Mouse (Mus musculus) MEL (cell line): ENCODE data around the gene Rnf217. TPM values are rescaled to one million over a fixed set of nuclear protein-coding genes. Genes with fewer than 3 reads are reported as not detected.
A peak's percentile ranks its signal among the peaks of the same experiment; 100 is the strongest.

Experiments
- DNase-seq: peaks from one replicate; pipeline ENCODE4 v3.0.0; 2011; ENCODE audit warnings: low read depth, low spot score
- H3K27ac ChIP-seq: 2 replicates; pipeline ENCODE4 v1.5.1; 2012; ENCODE audit warnings: low read depth, mild to moderate bottlenecking, control low read depth, low read length, moderate library complexity; ENCODE audit not compliant: control insufficient read depth
- H3K27me3 ChIP-seq, 2 experiments: fragments of 150-350 bp in 1 of 2; sonication (generic) in 1 of 2; 2 replicates each; pipeline ENCODE4 v1.6.1; 2012; ENCODE audit warnings: low read length in 2 of 2, mild to moderate bottlenecking in 2 of 2, improper control_type of control experiment in 1 of 2, moderate library complexity in 1 of 2; ENCODE audit not compliant: insufficient read depth in 2 of 2, control insufficient read depth in 1 of 2
- H3K36me3 ChIP-seq, 2 experiments: 2 replicates each; pipeline ENCODE4 v1.6.1; 2012 to 2014; ENCODE audit warnings: low read length in 2 of 2, improper control_type of control experiment in 1 of 2, inconsistent platforms in 1 of 2, mild to moderate bottlenecking in 1 of 2; ENCODE audit not compliant: insufficient read depth in 2 of 2, control insufficient read depth in 1 of 2
- H3K4me1 ChIP-seq, 2 experiments: fragments of 150-350 bp in 1 of 2; sonication (generic) in 1 of 2; 2 replicates each; pipeline ENCODE4 v1.6.1; 2012; ENCODE audit warnings: low read length in 2 of 2, improper control_type of control experiment in 1 of 2, mild to moderate bottlenecking in 1 of 2; ENCODE audit not compliant: insufficient read depth in 2 of 2, control insufficient read depth in 1 of 2
- H3K4me3 ChIP-seq, 2 experiments: fragments of 150-350 bp in 1 of 2; sonication (generic) in 1 of 2; 2 replicates each; pipeline ENCODE4 v1.5.1; 2012; ENCODE audit warnings: low read depth in 2 of 2, low read length in 2 of 2, mild to moderate bottlenecking in 2 of 2, moderate library complexity in 2 of 2, control low read depth in 1 of 2, improper control_type of control experiment in 1 of 2; ENCODE audit not compliant: control insufficient read depth in 1 of 2, insufficient read depth in 1 of 2
- H3K79me2 ChIP-seq: 2 replicates; pipeline ENCODE4 v1.6.1; 2012; ENCODE audit warnings: mild to moderate bottlenecking, low read length, moderate library complexity; ENCODE audit not compliant: control insufficient read depth, poor library complexity, insufficient read depth
- H3K9ac ChIP-seq: 2 replicates; pipeline ENCODE4 v1.6.1; 2012; ENCODE audit warnings: low read depth, mild to moderate bottlenecking, control low read depth, low read length, moderate library complexity; ENCODE audit not compliant: control insufficient read depth, poor library complexity, severe bottlenecking
- H3K9me3 ChIP-seq: fragments of 150-350 bp; sonication (generic); replicated peaks from 2 replicates; pipeline ENCODE4 v1.6.1; 2012; ENCODE audit warnings: mild to moderate bottlenecking, low read length, improper control_type of control experiment, moderate library complexity; ENCODE audit not compliant: insufficient read depth
- BHLHE40 ChIP-seq: IDR thresholded peaks from 2 replicates; pipeline ENCODE4 v1.6.1; 2012; ENCODE audit warnings: low read depth, mild to moderate bottlenecking, inconsistent platforms, low read length, improper control_type of control experiment, borderline replicate concordance
- CTCF ChIP-seq, 3 experiments: IDR thresholded peaks in 2 of 3; conservative IDR thresholded peaks in 1 of 3; 2 replicates each; pipeline ENCODE4 v1.5.1; 2011 to 2012; ENCODE audit warnings: low read length in 3 of 3, low read depth in 2 of 3, mild to moderate bottlenecking in 2 of 3, improper control_type of control experiment in 1 of 3, inconsistent platforms in 1 of 3, mixed read lengths in 1 of 3, moderate library complexity in 1 of 3; ENCODE audit not compliant: control insufficient read depth in 1 of 3, insufficient read depth in 1 of 3, poor library complexity in 1 of 3, severe bottlenecking in 1 of 3
- ELF1 ChIP-seq: IDR thresholded peaks from 2 replicates; pipeline ENCODE4 v1.6.1; 2014; ENCODE audit warnings: low read depth, mild to moderate bottlenecking, inconsistent platforms, low read length, improper control_type of control experiment, moderate library complexity
- EP300 ChIP-seq, 2 experiments: IDR thresholded peaks; 2 replicates each; pipeline ENCODE4 v1.6.1; 2011; ENCODE audit warnings: improper control_type of control experiment in 2 of 2, low read length in 2 of 2, low read depth in 1 of 2, mild to moderate bottlenecking in 1 of 2
- GABPA ChIP-seq: IDR thresholded peaks from 2 replicates; pipeline ENCODE4 v1.6.1; 2012; ENCODE audit warnings: low read depth, mild to moderate bottlenecking, inconsistent platforms, low read length, improper control_type of control experiment, moderate library complexity
- GATA1 ChIP-seq: IDR thresholded peaks from 2 replicates; pipeline ENCODE4 v1.6.1; 2011; ENCODE audit warnings: low read depth, low read length, improper control_type of control experiment
- HCFC1 ChIP-seq: IDR thresholded peaks from 2 replicates; pipeline ENCODE4 v1.6.1; 2012; ENCODE audit warnings: low read depth, mild to moderate bottlenecking, inconsistent platforms, low read length, improper control_type of control experiment, moderate library complexity
- JUND ChIP-seq: IDR thresholded peaks from 2 replicates; pipeline ENCODE4 v1.6.1; 2011; ENCODE audit warnings: low read depth, mild to moderate bottlenecking, improper control_type of control experiment, low read length
- KAT2A ChIP-seq: conservative IDR thresholded peaks from 2 replicates; pipeline ENCODE4 v1.6.1; 2012; ENCODE audit warnings: low read depth, low read length, improper control_type of control experiment, inconsistent platforms
- MAFK ChIP-seq: IDR thresholded peaks from 2 replicates; pipeline ENCODE4 v1.6.1; 2011; ENCODE audit warnings: low read depth, mild to moderate bottlenecking, low read length, improper control_type of control experiment, borderline replicate concordance
- MAZ ChIP-seq: IDR thresholded peaks from 2 replicates; pipeline ENCODE4 v1.6.1; 2012; ENCODE audit warnings: low read depth, mild to moderate bottlenecking, inconsistent platforms, low read length, improper control_type of control experiment
- MEF2A ChIP-seq: IDR thresholded peaks from 2 replicates; pipeline ENCODE4 v1.6.1; 2014; ENCODE audit warnings: low read depth, mild to moderate bottlenecking, inconsistent platforms, low read length, improper control_type of control experiment; ENCODE audit not compliant: poor library complexity, insufficient replicate concordance, severe bottlenecking; ENCODE audit errors: extremely low read depth
- MXI1 ChIP-seq: IDR thresholded peaks from 2 replicates; pipeline ENCODE4 v1.6.1; 2011; ENCODE audit warnings: mild to moderate bottlenecking, low read depth, low read length, improper control_type of control experiment
- MYB ChIP-seq: IDR thresholded peaks from 2 replicates; pipeline ENCODE4 v1.6.1; 2011; ENCODE audit warnings: mild to moderate bottlenecking, low read depth, low read length, improper control_type of control experiment
- MYC ChIP-seq: IDR thresholded peaks from 2 replicates; pipeline ENCODE4 v1.6.1; 2011; ENCODE audit warnings: low read depth, mild to moderate bottlenecking, low read length, improper control_type of control experiment, moderate library complexity
- NELFE ChIP-seq: IDR thresholded peaks from 2 replicates; pipeline ENCODE4 v1.6.1; 2011; ENCODE audit warnings: low read depth, low read length, improper control_type of control experiment
- NRF1 ChIP-seq: IDR thresholded peaks from 2 replicates; pipeline ENCODE4 v1.6.1; 2014; ENCODE audit warnings: low read depth, mild to moderate bottlenecking, inconsistent platforms, low read length, improper control_type of control experiment, moderate library complexity; ENCODE audit not compliant: poor library complexity, insufficient read depth, severe bottlenecking
- POLR2A ChIP-seq, 2 experiments: IDR thresholded peaks; 2 replicates each; pipeline ENCODE4 v1.6.1; 2011 to 2012; ENCODE audit warnings: low read length in 2 of 2, mild to moderate bottlenecking in 2 of 2, control low read depth in 1 of 2, improper control_type of control experiment in 1 of 2, low read depth in 1 of 2, moderate library complexity in 1 of 2; ENCODE audit not compliant: control insufficient read depth in 1 of 2, insufficient read depth in 1 of 2, poor library complexity in 1 of 2
- SIN3A ChIP-seq: IDR thresholded peaks from 2 replicates; pipeline ENCODE4 v1.6.1; 2012; ENCODE audit warnings: low read length, improper control_type of control experiment, inconsistent platforms
- TBP ChIP-seq: IDR thresholded peaks from 2 replicates; pipeline ENCODE4 v1.8.0; 2011; ENCODE audit warnings: low read depth, low read length, improper control_type of control experiment
- TCF12 ChIP-seq: IDR thresholded peaks from 2 replicates; pipeline ENCODE4 v1.6.1; 2014; ENCODE audit warnings: low read depth, mild to moderate bottlenecking, inconsistent platforms, low read length, improper control_type of control experiment, moderate library complexity
- USF1 ChIP-seq: IDR thresholded peaks from 2 replicates; pipeline ENCODE4 v1.6.1; 2014; ENCODE audit warnings: low read depth, mild to moderate bottlenecking, inconsistent platforms, low read length, improper control_type of control experiment, moderate library complexity
- USF2 ChIP-seq, 2 experiments: IDR thresholded peaks; 2 replicates each; pipeline ENCODE4 v1.6.1; 2011 to 2012; ENCODE audit warnings: improper control_type of control experiment in 2 of 2, low read length in 2 of 2, borderline replicate concordance in 1 of 2, inconsistent platforms in 1 of 2, low read depth in 1 of 2, mild to moderate bottlenecking in 1 of 2; ENCODE audit not compliant: insufficient read depth in 1 of 2
- ZMIZ1 ChIP-seq: IDR thresholded peaks from 2 replicates; pipeline ENCODE4 v1.6.1; 2012; ENCODE audit warnings: low read depth, mild to moderate bottlenecking, inconsistent platforms, low read length, improper control_type of control experiment, moderate library complexity
- polyA plus RNA-seq, 2 experiments: library from polyadenylated mRNA; stranded (reverse) in 1 of 2; unstranded in 1 of 2; fragments of >175 nt in 1 of 2; fragments of >200 nt in 1 of 2; gene quantifications; 2 replicates each; pipeline versions ENCODE4 v1.2.1 to v1.2.4; 2012; ENCODE audit warnings: low replicate concordance in 2 of 2, low read depth in 1 of 2; ENCODE audit not compliant: insufficient read length in 2 of 2, insufficient read depth in 1 of 2, missing spikeins in 1 of 2
- total RNA-seq: library from RNA; depleted of rRNA; stranded (reverse); fragments of 300-350 nt; gene quantifications from 2 replicates; pipeline ENCODE4 v1.2.3, GENCODE M21; 2012

The Rnf217 gene
- total and polyA plus RNA-seq, 3 experiments = not detected

DNA sequence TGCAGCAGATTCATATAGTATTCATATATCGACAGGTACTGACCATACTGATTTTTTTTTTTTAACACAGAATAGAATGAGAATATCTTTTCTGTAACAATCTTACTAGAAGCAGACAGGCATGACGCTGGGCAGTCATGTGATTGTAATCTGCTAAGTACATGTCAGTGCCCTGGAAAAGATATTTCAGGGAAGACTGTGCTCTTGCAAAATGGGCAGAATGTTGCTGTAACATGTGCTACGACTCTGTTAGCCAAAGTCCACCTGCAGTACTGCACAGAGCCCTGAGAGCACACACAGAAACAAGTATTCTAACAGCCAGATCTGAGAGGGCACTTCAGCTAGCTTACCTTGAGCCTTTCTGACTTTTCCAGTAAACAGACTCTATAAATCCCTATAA is 83.3 kb downstream of the Rnf217 start:
- Histone ChIP-seq H3K79me2 (no peaks in the 10 kb centered on the region), H3K36me3 (no peaks in the 10 kb centered on the region), H3K9ac (no peak overlapping the region), H3K9me3 (no peaks in the 10 kb centered on the region), H3K4me3 (no peak overlapping the region), H3K27ac (no peak overlapping the region), H3K4me1 (no peaks in the 10 kb centered on the region), H3K27me3 (no peaks in the 10 kb centered on the region)
- TF ChIP-seq ELF1 (no peak), TBP (no peak), JUND (no peak), ZMIZ1 (no peak), GATA1 (no peak)
- DNase-seq = no peak

DNA sequence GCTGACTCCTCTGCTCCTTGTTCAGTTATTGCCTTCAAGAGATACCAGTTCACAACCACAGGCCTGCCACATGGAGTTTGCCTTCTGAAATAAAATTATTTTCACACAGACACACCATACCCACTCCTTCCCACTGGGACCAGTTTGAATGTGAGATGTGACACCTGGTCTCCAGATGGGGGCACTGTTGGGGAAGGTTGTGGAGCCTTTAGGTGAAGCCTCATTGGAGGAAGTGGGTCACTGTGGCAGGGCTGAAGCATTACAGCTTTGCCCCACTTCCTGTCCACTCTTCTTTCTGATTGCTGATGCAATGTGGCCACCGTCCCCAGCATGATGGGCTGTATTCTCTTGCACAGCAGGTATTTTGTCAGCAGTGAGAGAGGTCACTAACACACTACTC is 89.6 kb downstream of the Rnf217 start:
- peak; percentile 4 for DNase-seq
- TF ChIP-seq NRF1 = no peak
- no peak; a peak in 1 of 6 replicates for TF ChIP-seq CTCF (IDR thresholded peaks at IDR 0.05 in 2 of 3, conservative IDR thresholded peaks at IDR 0.05 in 1 of 3; ENCODE audit: control insufficient read depth in 1 of 3, insufficient read depth in 1 of 3, low read depth in 2 of 3, low read length in 3 of 3, poor library complexity in 1 of 3, severe bottlenecking in 1 of 3)
- TF ChIP-seq TCF12 = no peak
- TF ChIP-seq HCFC1 = no peak
- TF ChIP-seq MEF2A = no peak
- no peak for TF ChIP-seq POLR2A (IDR thresholded peaks at IDR 0.05; ENCODE audit: control insufficient read depth in 1 of 2, insufficient read depth in 1 of 2, low read depth in 1 of 2, low read length in 2 of 2, poor library complexity in 1 of 2)
- no peak for TF ChIP-seq MAFK
- TF ChIP-seq GABPA = no peak
- TF ChIP-seq NELFE = no peak
- no peak for TF ChIP-seq MYB
- no peak for TF ChIP-seq KAT2A
- H3K27ac ChIP-seq = no peak overlapping the region
- H3K27me3 ChIP-seq = no peaks in the 10 kb centered on the region
- H3K79me2 ChIP-seq = no peaks in the 10 kb centered on the region
- no peak overlapping the region for H3K4me3 ChIP-seq
- H3K9ac ChIP-seq = no peak overlapping the region
- no peaks in the 10 kb centered on the region for H3K4me1 ChIP-seq
- H3K9me3 ChIP-seq = no peaks in the 10 kb centered on the region
- H3K36me3 ChIP-seq = no peaks in the 10 kb centered on the region

DNA sequence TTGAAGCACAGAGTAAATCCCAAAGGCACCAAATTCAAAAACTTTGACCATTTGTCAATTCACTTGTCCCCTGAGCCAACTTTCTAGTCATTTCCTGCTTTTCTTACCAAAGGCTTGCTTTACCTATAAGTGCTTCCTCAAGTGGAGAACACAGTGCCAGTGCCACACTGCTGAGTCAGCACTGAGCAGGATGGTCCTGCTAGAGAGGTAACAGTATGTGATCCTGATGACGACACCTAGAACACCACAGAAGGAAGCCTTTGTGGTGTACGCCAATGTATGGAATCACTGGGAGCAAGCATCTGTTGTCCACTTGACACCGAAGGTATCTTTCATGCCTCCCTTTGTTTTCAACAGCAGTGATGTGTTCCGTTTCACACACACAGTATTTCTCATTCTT is 90.8 kb downstream of the Rnf217 start:
- TF ChIP-seq USF1 = no peak
- no peak for TF ChIP-seq MYB
- no peak for TF ChIP-seq MXI1
- TF ChIP-seq USF2 (IDR thresholded peaks at IDR 0.05; ENCODE audit: borderline replicate concordance in 1 of 2, insufficient read depth in 1 of 2, low read depth in 1 of 2, low read length in 2 of 2) = no peak
- TF ChIP-seq MAFK = no peak
- no peak for TF ChIP-seq MYC
- no peak for TF ChIP-seq MAZ
- TF ChIP-seq SIN3A = no peak
- no peak for TF ChIP-seq TCF12
- no peak for TF ChIP-seq CTCF (IDR thresholded peaks at IDR 0.05 in 2 of 3, conservative IDR thresholded peaks at IDR 0.05 in 1 of 3; ENCODE audit: control insufficient read depth in 1 of 3, insufficient read depth in 1 of 3, low read depth in 2 of 3, low read length in 3 of 3, poor library complexity in 1 of 3, severe bottlenecking in 1 of 3)
- TF ChIP-seq HCFC1 = no peak
- no peak for TF ChIP-seq BHLHE40
- no peak for TF ChIP-seq EP300 (IDR thresholded peaks at IDR 0.05; ENCODE audit: low read depth in 1 of 2, low read length in 2 of 2)
- TF ChIP-seq KAT2A = no peak
- no peaks in the 10 kb centered on the region for H3K4me1 ChIP-seq

More for the DNA sequence above, 90.8 kb downstream of the Rnf217 start:
- DNase-seq = no peak
- H3K36me3 ChIP-seq = no peaks in the 10 kb centered on the region
- no peaks in the 10 kb centered on the region for H3K79me2 ChIP-seq
- H3K9ac ChIP-seq = no peak overlapping the region
- no peaks in the 10 kb centered on the region for H3K27me3 ChIP-seq
- no peak overlapping the region for H3K27ac ChIP-seq
- no peak overlapping the region for H3K4me3 ChIP-seq
- H3K9me3 ChIP-seq = no peaks in the 10 kb centered on the region
